8 mouse cellular contexts compared by ENCODE assay signal in genomic region chr9:90163749-90164095, GRCm38 (mm10). TPM values are rescaled to one million over a fixed set of nuclear protein-coding genes. Genes with fewer than 3 reads are reported as not detected.
DNase-seq lines count a peak whose midpoint lies in the region; ATAC-seq and TF ChIP-seq lines count a peak whose summit lies in the region.

No protein-coding gene starts in this region.

- no peaks in the 10 kb centered on the region for H3K27me3 ChIP-seq in cerebellum, adult 2 months (ENCODE audit: control insufficient read depth, insufficient read depth, low read length)
- no peaks in the 10 kb centered on the region for H3K27me3 ChIP-seq in lung, embryonic 14.5 days (ENCODE audit: insufficient read depth, low read length)
- peaks cover 20% of the 10 kb centered on the region for H3K27me3 ChIP-seq in small intestine, adult 2 months (ENCODE audit: control insufficient read depth, insufficient read depth, low read length)

- H3K27ac ChIP-seq in cerebellum, adult 2 months (ENCODE audit: insufficient read depth, low read length) = no peak overlapping the region
- peak overlapping the region; percentile 86; the same call in 1 of the 2 replicates for H3K27ac ChIP-seq in lung, embryonic 14.5 days (ENCODE audit: low read depth)
- no peak overlapping the region for H3K27ac ChIP-seq in small intestine, adult 2 months (ENCODE audit: insufficient read depth, low read depth, low read length)

- peak overlapping the region; percentile 74 for H3K9ac ChIP-seq in lung, embryonic 14.5 days

- peaks cover 3% of the 10 kb centered on the region; the same call in 1 of the 2 replicates for H3K9me3 ChIP-seq in lung, embryonic 14.5 days (ENCODE audit: low read depth, low read length)

- peak overlapping the region; percentile 53 for H3K4me3 ChIP-seq in cerebellum, adult 2 months (replicated peaks; ENCODE audit: insufficient read depth, low read depth, low read length)
- peak overlapping the region; percentile 74 for H3K4me3 ChIP-seq in lung, embryonic 14.5 days (ENCODE audit: low read depth, low read length)
- peak overlapping the region; percentile 77 for H3K4me3 ChIP-seq in small intestine, adult 2 months (ENCODE audit: low read depth, low read length)

- no peaks in the 10 kb centered on the region; the same call in 1 of the 2 replicates for H3K4me1 ChIP-seq in cerebellum, adult 2 months (ENCODE audit: control insufficient read depth, insufficient read depth, low read length)
- no peaks in the 10 kb centered on the region for H3K4me1 ChIP-seq in lung, embryonic 14.5 days (ENCODE audit: insufficient read depth)
- H3K4me1 ChIP-seq in small intestine, adult 2 months (ENCODE audit: control insufficient read depth, insufficient read depth, insufficient read length, low read length) = peaks cover 3% of the 10 kb centered on the region; the same call in 1 of the 2 replicates

- no peak for TF ChIP-seq CTCF in cerebellum, adult 2 months (IDR thresholded peaks at IDR 0.05; ENCODE audit: borderline replicate concordance, insufficient read depth, low read depth, low read length)
- no peak for TF ChIP-seq CTCF in lung, embryonic 14.5 days (IDR thresholded peaks at IDR 0.05; ENCODE audit: low read depth)
- TF ChIP-seq CTCF in small intestine, adult 2 months (IDR thresholded peaks at IDR 0.05; ENCODE audit: extremely low read depth, insufficient read length, insufficient replicate concordance, low read depth, low read length) = no peak

- peak overlapping the region; percentile 92 for H3K4me2 ChIP-seq in lung, embryonic 14.5 days

- H3K36me3 ChIP-seq in lung, embryonic 14.5 days (ENCODE audit: insufficient read depth) = no peaks in the 10 kb centered on the region
- H3K36me3 ChIP-seq in small intestine, adult 2 months (ENCODE audit: control insufficient read depth, insufficient read depth, low read length) = no peaks in the 10 kb centered on the region

- ATAC-seq in lung, embryonic 14.5 days (ENCODE audit: insufficient read depth) = peak; percentile 71
- no peak for ATAC-seq in activated CD4-positive, CD25-positive, alpha-beta regulatory T cell, adult 4 months

- TF ChIP-seq POLR2A in cerebellum, adult 2 months (IDR thresholded peaks at IDR 0.05; ENCODE audit: borderline replicate concordance, insufficient read depth, low read length) = no peak
- TF ChIP-seq POLR2A in small intestine, adult 2 months (IDR thresholded peaks at IDR 0.05; ENCODE audit: low read depth, low read length) = no peak

- peak; percentile 24 to 35 for DNase-seq in cerebellum, adult 2 months
- DNase-seq in cerebellum, adult 8-10 months = no peak
- peak; percentile 60 for DNase-seq in NIH3T3 (ENCODE audit: low read depth)
- peak; percentile 43 to 73 for DNase-seq in gastrocnemius, postnatal 4 days (ENCODE audit: low spot score in 2 of 2)
- DNase-seq in kidney, adult 11 months = peak; percentile 12
- DNase-seq in lung, embryonic 14.5 days = peak; percentile 88

- WGBS in cerebellum, adult 2 months = 2% methylated on average over 18 of the region's 18 CpGs
- under 1% methylated on average over 18 of the region's 18 CpGs for WGBS in lung, embryonic 14.5 days
- 2% methylated on average over 18 of the region's 18 CpGs for WGBS in small intestine, adult 2 months

RNA-seq across cellular contexts. Expression of gene Adamts7, which starts 0.9 kb away (rescaled TPM):
- 0.34 and 0.49 TPM in 2 replicates for polyA plus RNA-seq in cerebellum, adult 2 months (2012; rRNA removed)
- total RNA-seq in gastrocnemius, postnatal 4 days (2021) = 10 to 100 TPM; 13.2 to 15.5 TPM
- polyA plus RNA-seq in lung, embryonic 14.5 days (2014; fragmentation: Nextera tagmentation; extraction: Ambion mirVana) = 23.8 and 30.4 TPM in 2 replicates
- 2.8 and 4.1 TPM in 2 replicates for polyA plus RNA-seq in small intestine, adult 2 months (2012; rRNA removed)
- not detected for polyA plus RNA-seq in activated CD4-positive, CD25-positive, alpha-beta regulatory T cell, adult 4 months (2017; shearing (Covaris generic))

RNA-seq across cellular contexts. Expression of gene Morf4l1, which starts 49.1 kb away (rescaled TPM):
- polyA plus RNA-seq in cerebellum, adult 2 months (2012; rRNA removed) = 468 and 520 TPM in 2 replicates
- total RNA-seq in gastrocnemius, postnatal 4 days (2021) = 100 to 1,000 TPM; 264 to 265 TPM
- polyA plus RNA-seq in lung, embryonic 14.5 days (2014; fragmentation: Nextera tagmentation; extraction: Ambion mirVana) = 416 and 446 TPM in 2 replicates
- polyA plus RNA-seq in small intestine, adult 2 months (2012; rRNA removed) = 8.3 and 21.0 TPM in 2 replicates
- 100 to 1,000 TPM; 299 to 332 TPM for polyA plus RNA-seq in activated CD4-positive, CD25-positive, alpha-beta regulatory T cell, adult 4 months (2017; shearing (Covaris generic))

Comparison
In these comparisons a context has a peak if more than half of its experiments do, and no peak if none do; other contexts are left out.
1. RNA of gene Morf4l1, which starts 49.1 kb away (polyA plus RNA-seq): 468 to 520 TPM in cerebellum, adult 2 months, 416 to 446 TPM in lung, embryonic 14.5 days and 299 to 332 TPM in activated CD4-positive, CD25-positive, alpha-beta regulatory T cell, adult 4 months; 8.3 to 21.0 TPM in small intestine, adult 2 months; every median in the first group is over 10 times any median in the second.
2. Peak in every context shown above with its lines, with median percentiles within 50 percentile points of each other: H3K4me3 ChIP-seq.